Mouse (Mus musculus) limb, embryonic 14.5 days (tissue): Measurements from ENCODE around the gene Hoxc13. TPM values are rescaled to one million over a fixed set of nuclear protein-coding genes. Genes with fewer than 3 reads are reported as not detected.

Experiments used
- ATAC-seq: fragments of 200-750 bp; cut with Nextera tagmentation; 2 replicates; pipeline ENCODE4 v1.8.0; 2017; ENCODE audit warnings: low read depth, moderate number of reproducible peaks, moderate TSS enrichment; ENCODE audit not compliant: low FRiP score
- DNase-seq: peaks from one replicate; pipeline ENCODE4 v3.0.0-alpha.2; 2015; ENCODE audit warnings: low spot score
- H3K27ac ChIP-seq: fragments of 300-500 bp; sonication (generic); replicated peaks from 2 replicates; pipeline ENCODE4 v1.5.1; 2014; ENCODE audit warnings: low read depth, mild to moderate bottlenecking, low read length, moderate library complexity, mixed read lengths
- H3K27me3 ChIP-seq: fragments of 300-500 bp; sonication (generic); 2 replicates; pipeline ENCODE4 v1.6.1; 2014; ENCODE audit warnings: low read length, mixed read lengths; ENCODE audit not compliant: control insufficient read depth, insufficient read depth
- H3K36me3 ChIP-seq: fragments of 300-500 bp; sonication (generic); 2 replicates; pipeline ENCODE4 v1.6.1; 2014; ENCODE audit warnings: mild to moderate bottlenecking, low read length, moderate library complexity, mixed read lengths; ENCODE audit not compliant: control insufficient read depth, insufficient read depth
- H3K4me1 ChIP-seq: fragments of 300-500 bp; sonication (generic); 2 replicates; pipeline ENCODE4 v1.6.1; 2014; ENCODE audit warnings: antibody characterized with exemption, low read length, mixed read lengths; ENCODE audit not compliant: control insufficient read depth, insufficient read depth
- H3K4me2 ChIP-seq: fragments of 300-500 bp; sonication (generic); replicated peaks from 2 replicates; pipeline ENCODE4 v1.6.1; 2014; ENCODE audit warnings: low read depth, mild to moderate bottlenecking, low read length, moderate library complexity; ENCODE audit not compliant: severe bottlenecking
- H3K4me3 ChIP-seq: fragments of 300-500 bp; sonication (generic); replicated peaks from 2 replicates; pipeline ENCODE4 v1.5.1; 2014; ENCODE audit warnings: low read length
- H3K9ac ChIP-seq: fragments of 300-500 bp; sonication (generic); 2 replicates; pipeline ENCODE4 v1.6.1; 2014; ENCODE audit warnings: mild to moderate bottlenecking, low read depth, low read length, moderate library complexity; ENCODE audit not compliant: severe bottlenecking
- H3K9me3 ChIP-seq: fragments of 300-500 bp; sonication (generic); 2 replicates; pipeline ENCODE4 v1.6.1; 2016; ENCODE audit warnings: low read length; ENCODE audit not compliant: control insufficient read depth
- POLR2A ChIP-seq: fragments of 200-500 bp; IDR thresholded peaks from 2 replicates; pipeline ENCODE4 v1.8.0; 2012; ENCODE audit warnings: inconsistent platforms, mild to moderate bottlenecking, moderate library complexity, borderline replicate concordance; ENCODE audit not compliant: insufficient read depth, insufficient read length; ENCODE audit errors: extremely low read depth
- WGBS: fragments of 180-500 bp; shearing (Covaris S2); extraction: QIAGEN DNeasy Blood & Tissue Kit; methylation state at CpG from one replicate; pipeline ENCODE4 v1.1.7; 2014; 5-methylcytosine and 5-hydroxymethylcytosine counted together
- polyA plus RNA-seq, 2 experiments: library from polyadenylated mRNA; depleted of rRNA in 1 of 2; stranded (reverse) in 1 of 2; unstranded in 1 of 2; fragments of >200 nt; fragmentation: Nextera tagmentation in 1 of 2; extraction: Ambion mirVana in 1 of 2; gene quantifications; 2 replicates each; pipeline versions ENCODE4 v1.2.1 to v1.2.3; 2012 to 2014

Hoxc13 gene
- polyA plus RNA-seq, 2 experiments, result 2.9 to 6.1 TPM

DNA sequence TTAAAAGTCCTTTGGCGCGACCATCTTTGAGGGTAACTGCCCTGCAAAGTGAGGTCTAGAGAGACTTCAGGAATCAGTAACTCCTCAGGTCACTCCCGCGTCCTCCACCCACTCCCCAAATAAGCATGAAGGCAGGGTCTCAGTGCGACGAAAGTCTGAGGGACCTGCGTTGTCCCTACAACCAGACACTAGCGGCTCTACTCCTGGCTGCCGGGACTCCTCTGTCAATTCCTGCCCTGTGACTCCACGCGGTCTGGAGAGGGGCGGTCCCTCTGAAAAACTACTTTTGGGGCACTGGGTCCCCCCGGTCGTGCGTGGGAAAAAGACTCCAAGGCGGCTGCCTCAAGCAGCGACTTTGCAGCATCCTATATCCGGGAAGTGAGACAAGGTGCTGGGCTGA is 10.9 kb upstream of the Hoxc13 start:
- DNase-seq (no peak), ATAC-seq (no peak)
- WGBS, result 1% methylated on average over 18 of the region's 18 CpGs
- Histone ChIP-seq H3K27me3 (peaks cover 90% of the 10 kb centered on the region), H3K9ac (no peak overlapping the region), H3K36me3 (no peaks in the 10 kb centered on the region), H3K9me3 (no peaks in the 10 kb centered on the region), H3K4me1 (no peaks in the 10 kb centered on the region), H3K4me2 (no peak overlapping the region), H3K27ac (no peak overlapping the region), H3K4me3 (no peak overlapping the region)
- TF ChIP-seq POLR2A, result no peak

DNA sequence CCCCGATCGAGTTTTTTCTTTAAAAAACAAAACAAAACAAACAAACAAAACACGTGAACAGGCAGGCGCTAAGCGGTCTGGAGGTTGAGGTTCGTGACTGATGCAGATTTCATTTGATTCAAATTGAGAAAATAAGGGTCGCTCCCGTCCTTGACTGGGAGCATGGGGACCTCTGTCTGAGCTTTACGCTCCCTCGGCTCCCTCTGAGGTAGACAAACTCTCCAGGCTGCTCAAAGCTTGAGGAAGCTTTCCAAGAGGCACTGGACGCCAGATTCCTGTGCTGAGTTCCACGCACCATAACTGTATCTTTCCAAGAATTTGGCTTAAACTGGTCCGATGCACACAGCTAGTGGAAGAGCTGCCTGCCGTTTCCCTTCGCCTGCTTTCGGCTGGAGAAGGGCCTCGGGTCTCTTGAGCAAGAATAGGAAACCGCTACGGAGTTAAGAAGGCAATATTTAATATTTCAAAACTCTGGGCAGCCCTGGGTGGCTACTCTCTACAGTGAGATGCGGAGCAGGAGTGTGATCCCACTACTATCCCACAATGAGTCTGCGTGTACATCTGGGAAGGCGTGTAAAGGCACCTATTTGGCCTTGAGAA is 10.3 kb upstream of the Hoxc13 start:
- DNase-seq, result no peak
- no peak overlapping the region for H3K4me2 ChIP-seq
- H3K36me3 ChIP-seq, result no peaks in the 10 kb centered on the region
- H3K4me1 ChIP-seq, result no peaks in the 10 kb centered on the region
- TF ChIP-seq POLR2A, result no peak
- ATAC-seq, result no peak
- H3K9me3 ChIP-seq, result no peaks in the 10 kb centered on the region
- H3K27me3 ChIP-seq, result peaks cover 87% of the 10 kb centered on the region
- H3K9ac ChIP-seq, result no peak overlapping the region
- no peak overlapping the region for H3K27ac ChIP-seq
- H3K4me3 ChIP-seq, result no peak overlapping the region
- 1% methylated on average over 22 of the region's 22 CpGs for WGBS

DNA sequence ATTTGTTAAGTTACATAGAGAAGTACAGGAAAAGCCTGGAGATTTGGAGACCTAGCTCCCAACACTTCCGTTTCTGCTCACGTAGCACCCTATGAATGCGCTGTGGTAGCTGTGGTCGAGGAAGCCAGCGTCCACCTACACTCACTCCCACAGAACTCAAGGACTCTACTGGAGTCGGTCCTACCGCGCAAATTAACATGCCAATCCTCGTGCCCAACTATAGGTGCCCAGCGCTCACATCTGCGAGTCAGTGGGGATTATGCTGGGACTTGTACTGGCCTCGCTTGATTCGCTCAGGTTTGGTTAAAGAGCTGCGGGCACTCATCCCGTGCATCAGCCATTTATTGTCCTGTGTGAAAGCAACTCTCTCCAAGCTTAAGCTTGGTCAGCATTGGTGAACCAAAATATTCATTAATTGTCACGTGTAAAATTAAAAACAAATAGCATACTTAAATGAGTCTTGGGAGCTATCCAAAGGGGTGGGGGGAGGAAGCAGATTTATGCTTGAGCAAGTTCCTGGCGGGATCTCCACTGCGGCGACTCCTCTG is 7.8 kb upstream of the Hoxc13 start:
- peaks cover 91% of the 10 kb centered on the region for H3K27me3 ChIP-seq
- no peak overlapping the region for H3K4me2 ChIP-seq
- WGBS, result under 1% methylated on average over 19 of the region's 19 CpGs
- TF ChIP-seq POLR2A, result no peak
- no peak for ATAC-seq
- H3K4me1 ChIP-seq, result no peaks in the 10 kb centered on the region
- H3K36me3 ChIP-seq, result no peaks in the 10 kb centered on the region
- H3K27ac ChIP-seq, result no peak overlapping the region
- H3K9me3 ChIP-seq, result no peaks in the 10 kb centered on the region
- H3K4me3 ChIP-seq, result no peak overlapping the region
- DNase-seq, result no peak
- H3K9ac ChIP-seq, result no peak overlapping the region

DNA sequence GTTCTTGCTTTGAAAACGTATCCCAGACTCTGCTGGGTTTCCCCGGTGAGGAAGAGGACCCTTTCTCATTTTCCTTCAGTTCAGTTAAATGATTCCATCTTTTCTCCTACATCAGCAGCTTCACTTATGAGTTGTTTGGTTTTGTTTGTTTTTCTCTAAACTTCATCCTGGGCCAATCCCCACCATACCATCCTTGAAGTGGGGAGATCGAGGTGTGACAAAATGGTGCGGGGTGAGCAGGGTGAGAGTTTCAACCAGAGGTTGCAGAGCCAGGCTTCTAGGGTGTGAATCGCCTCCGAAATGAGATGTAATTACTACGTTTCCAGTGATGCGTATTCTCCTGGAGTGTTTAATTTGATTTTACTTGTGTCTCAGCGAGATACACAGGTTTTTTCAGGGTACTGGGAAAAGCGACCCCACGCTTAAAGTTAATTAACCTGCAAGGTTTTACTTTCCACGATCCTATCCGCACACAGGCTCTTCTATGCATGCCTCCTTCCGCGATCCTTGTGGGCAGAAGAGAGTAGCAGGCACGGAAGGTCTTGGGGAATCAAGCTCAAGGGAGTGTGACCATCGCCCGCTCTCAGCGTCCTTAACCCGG is 2.8 kb upstream of the Hoxc13 start:
- H3K9ac ChIP-seq, result no peak overlapping the region
- no peak overlapping the region for H3K27ac ChIP-seq
- H3K36me3 ChIP-seq, result no peaks in the 10 kb centered on the region
- no peak for TF ChIP-seq POLR2A
- H3K27me3 ChIP-seq, result peaks cover 94% of the 10 kb centered on the region
- DNase-seq (no peak), ATAC-seq (no peak)
- no peak overlapping the region for H3K4me2 ChIP-seq
- 6% methylated on average over 20 of the region's 20 CpGs for WGBS
- H3K4me1 ChIP-seq, result no peaks in the 10 kb centered on the region; the same call in 1 of the 2 replicates
- no peak overlapping the region for H3K4me3 ChIP-seq
- no peaks in the 10 kb centered on the region for H3K9me3 ChIP-seq

DNA sequence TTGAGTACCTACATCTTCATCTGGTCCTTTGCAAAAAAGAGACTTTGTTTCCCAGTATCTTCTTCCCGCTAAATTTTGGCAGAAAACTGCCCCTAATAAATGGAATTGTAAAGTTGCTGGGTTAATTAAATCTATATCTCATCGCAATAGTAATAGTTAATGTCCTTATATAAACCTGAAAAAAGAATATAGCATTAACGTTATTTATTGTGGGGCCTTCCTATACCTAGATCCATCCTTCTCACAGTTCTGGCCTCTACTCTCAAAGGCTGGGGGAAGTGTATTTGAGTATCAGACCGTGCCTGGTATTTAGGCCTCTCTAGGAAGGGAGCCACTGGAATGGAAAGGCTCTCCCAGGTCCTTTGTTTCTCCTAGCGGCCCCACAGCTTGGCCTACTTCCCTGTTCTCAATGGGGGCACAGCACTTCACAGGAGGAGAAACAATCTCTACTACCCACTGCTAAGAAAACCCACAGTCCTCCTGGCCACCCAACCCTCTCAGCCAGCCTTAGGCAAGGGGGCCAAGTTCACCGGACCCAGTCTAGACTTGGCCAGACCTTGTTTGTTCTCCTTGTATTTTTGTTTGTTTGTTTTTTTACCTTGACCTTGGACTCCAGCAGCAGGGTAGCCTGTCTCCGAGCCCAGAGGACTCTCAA is 2.2 kb upstream of the Hoxc13 start:
- no peak for ATAC-seq
- TF ChIP-seq POLR2A, result no peak
- Histone ChIP-seq H3K4me1 (no peaks in the 10 kb centered on the region; the same call in 1 of the 2 replicates), H3K4me3 (no peak overlapping the region), H3K9ac (no peak overlapping the region), H3K27me3 (peaks cover 94% of the 10 kb centered on the region), H3K9me3 (no peaks in the 10 kb centered on the region), H3K4me2 (no peak overlapping the region), H3K27ac (no peak overlapping the region), H3K36me3 (no peaks in the 10 kb centered on the region)
- 4% methylated on average over 7 of the region's 7 CpGs for WGBS
- DNase-seq, result no peak
